Mouse (Mus musculus) C2C12 (cell line): ENCODE results near the gene A3galt2.

Source experiments
- CTCF ChIP-seq: IDR thresholded peaks from one replicate; pipeline ENCODE4 v1.5.1; 2011; ENCODE audit not compliant: control insufficient read depth, insufficient read depth, insufficient read length
- FOSL1 ChIP-seq: IDR thresholded peaks from one replicate; pipeline ENCODE4 v1.8.0; 2011; ENCODE audit warnings: mild to moderate bottlenecking, low read length; ENCODE audit not compliant: poor library complexity, insufficient read depth, severe bottlenecking
- MAX ChIP-seq: IDR thresholded peaks from one replicate; pipeline ENCODE4 v1.6.1; 2011; ENCODE audit warnings: mild to moderate bottlenecking, control low read depth
- MYOD1 ChIP-seq: IDR thresholded peaks from one replicate; pipeline ENCODE4 v1.6.1; 2011; ENCODE audit warnings: low read depth; ENCODE audit not compliant: control insufficient read depth, insufficient read length
- MYOG ChIP-seq: IDR thresholded peaks from one replicate; pipeline ENCODE4 v1.6.1; 2011; ENCODE audit not compliant: control insufficient read depth, insufficient read length; ENCODE audit errors: extremely low read depth
- USF1 ChIP-seq: IDR thresholded peaks from one replicate; pipeline ENCODE4 v1.6.1; 2011; ENCODE audit warnings: low read depth, mild to moderate bottlenecking, control low read depth, moderate library complexity

DNA sequence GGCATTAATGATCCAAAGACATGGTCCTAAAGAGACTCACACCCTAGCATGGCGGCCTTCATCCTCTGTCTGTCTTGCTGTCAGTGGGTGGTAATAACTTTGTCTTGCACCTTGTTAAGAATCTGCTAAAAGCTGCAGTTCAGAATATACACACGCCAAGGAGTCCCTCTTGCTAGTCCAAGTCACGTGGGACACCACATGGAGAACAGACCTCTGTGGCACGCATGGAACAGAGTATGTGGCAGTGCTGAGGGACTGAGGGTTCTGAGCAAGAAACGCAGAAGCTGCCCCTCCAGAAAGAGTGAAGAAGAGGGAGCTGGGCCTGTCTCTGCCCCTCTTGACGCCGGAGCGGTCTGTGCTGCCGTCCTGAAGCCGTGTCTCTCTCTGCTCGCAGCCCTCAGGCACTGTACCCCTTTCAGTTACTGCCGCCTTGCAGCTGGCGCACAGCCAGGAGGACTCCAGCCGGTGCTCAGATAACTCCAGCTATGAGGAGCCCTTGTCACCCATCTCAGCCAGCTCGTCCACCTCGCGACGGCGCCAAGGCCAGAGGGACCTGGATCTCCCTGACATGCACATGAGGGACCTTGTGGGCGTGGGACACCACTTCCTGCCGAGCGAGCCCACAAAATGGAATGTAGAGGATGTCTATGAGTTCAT, 7.4 kb upstream of the A3galt2 start:
- TF ChIP-seq CTCF = no peak
- TF ChIP-seq MAX = no peak
- TF ChIP-seq USF1 = no peak
- no peak for TF ChIP-seq MYOG
- TF ChIP-seq FOSL1 = no peak
- TF ChIP-seq MYOD1 = no peak
